Mouse (Mus musculus): ENCODE data around the gene Akap13.
"Not testable (repeated sequence)": the region's sequence is repeated elsewhere in the genome, so short reads cannot be mapped to it uniquely, and the experiment has no call there.

Akap13 gene

GRCm38 (mm10) chr7:75759992-75760514, 304.7 kb downstream of the Akap13 start:
- DNase-seq (ENCODE audit: low read depth, low spot score): no peak

DNA sequence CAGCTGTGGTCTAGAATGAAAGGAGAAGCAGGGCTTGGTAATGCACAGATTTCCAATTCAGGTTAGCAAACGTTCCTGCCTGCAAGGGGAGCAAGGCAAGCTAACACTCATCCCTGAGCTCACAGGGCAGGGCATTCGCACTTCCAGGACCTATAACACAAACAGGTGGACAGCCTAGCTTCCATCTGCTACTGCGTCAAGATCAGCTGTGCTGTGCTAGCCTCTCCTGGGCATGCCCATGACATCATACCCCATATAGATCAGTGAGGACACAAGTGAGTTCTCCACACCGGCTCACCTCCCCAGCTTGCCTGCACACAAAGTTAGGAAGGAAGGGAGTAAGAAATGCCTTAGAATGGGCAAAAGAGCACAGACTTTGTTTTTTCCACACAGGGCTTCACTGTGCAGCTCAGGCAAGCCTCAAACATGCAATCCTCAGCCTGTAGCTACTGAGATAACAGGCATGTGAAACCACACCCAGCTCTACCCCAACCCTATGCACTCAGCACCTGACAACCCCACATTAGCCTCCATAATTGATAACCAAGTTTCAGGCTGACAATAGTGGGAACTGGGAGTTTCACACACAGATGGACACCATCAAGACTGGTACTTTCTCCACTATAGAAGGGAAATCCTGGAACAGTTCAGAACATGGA, 305.5 kb downstream of the Akap13 start:
- not testable (repeated sequence) for DNase-seq (ENCODE audit: low read depth, low spot score)

DNA sequence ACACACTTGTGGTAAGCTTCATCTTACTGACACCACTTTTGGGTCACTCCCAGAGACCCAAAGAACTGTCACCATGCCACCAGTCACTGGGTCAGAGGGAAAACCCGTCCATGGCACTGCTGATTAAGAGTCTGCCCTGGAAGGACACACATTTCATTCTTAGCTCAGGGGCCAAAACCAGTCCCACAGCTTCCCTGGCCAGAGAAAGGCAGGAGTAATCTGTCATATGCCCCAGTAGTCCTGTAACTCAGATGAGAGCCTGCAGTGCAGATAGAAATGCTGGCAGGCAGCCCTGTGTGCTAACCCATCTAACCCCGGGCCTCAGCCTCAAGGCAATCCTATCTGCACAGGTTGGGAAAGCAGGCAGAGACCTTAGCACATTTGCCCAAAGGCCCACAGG, 306.9 kb downstream of the Akap13 start:
- not testable (repeated sequence) for DNase-seq (ENCODE audit: low read depth, low spot score)

DNA sequence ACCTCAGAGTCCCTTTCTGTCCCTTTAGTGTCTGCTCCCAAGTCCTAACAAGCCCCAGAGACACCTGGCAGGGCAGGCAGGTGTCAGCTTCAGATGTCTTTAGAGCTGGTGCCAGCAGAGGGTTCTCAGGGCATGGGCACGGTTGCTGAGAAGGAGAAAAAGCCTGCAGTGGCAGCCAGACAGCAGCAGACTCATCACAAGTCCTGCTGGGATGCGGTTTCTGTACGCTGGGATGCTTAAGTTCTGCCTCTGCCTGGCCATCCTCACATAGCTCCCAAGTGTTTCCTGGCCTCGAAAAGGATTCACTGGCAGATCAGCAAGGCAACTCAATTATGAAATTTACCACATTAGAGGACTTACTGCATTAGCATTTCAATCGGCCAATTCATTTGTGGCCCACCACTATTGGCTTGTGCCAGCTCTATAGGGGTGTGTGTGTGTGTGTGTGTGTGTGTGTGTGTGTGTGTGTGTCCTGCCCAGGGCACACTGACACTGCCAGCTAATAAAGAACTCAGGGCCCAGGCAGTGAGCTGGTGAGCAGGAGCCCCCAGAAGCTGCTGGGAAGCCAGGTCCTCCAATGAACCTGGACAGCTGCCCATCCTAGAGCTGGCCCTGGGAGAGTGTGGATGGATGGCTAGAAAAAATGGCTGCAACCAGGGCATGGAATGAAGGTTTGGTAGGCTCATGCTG, 311.9 kb downstream of the Akap13 start:
- not testable (repeated sequence) for DNase-seq (ENCODE audit: low read depth, low spot score)

DNA sequence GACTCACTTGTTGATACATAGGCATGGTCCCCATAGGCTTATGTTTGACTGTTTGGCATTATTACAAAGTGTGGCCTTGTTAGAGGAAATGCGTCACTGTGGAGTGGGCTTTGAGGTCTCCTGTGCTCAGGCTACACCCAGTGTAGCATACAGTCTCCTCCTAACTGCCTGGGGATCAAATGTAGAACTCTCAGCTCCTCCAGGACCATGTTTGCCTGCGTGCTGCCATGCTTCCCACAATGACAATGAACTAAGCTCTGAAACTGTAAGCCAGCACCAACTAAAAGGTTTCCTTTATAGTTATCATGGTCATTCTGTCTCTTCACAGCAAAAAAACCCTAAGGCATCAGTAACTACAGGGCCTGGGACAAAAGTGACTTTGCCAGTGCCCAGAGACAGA, 312.8 kb downstream of the Akap13 start:
- no peak for DNase-seq (ENCODE audit: low read depth, low spot score)

DNA sequence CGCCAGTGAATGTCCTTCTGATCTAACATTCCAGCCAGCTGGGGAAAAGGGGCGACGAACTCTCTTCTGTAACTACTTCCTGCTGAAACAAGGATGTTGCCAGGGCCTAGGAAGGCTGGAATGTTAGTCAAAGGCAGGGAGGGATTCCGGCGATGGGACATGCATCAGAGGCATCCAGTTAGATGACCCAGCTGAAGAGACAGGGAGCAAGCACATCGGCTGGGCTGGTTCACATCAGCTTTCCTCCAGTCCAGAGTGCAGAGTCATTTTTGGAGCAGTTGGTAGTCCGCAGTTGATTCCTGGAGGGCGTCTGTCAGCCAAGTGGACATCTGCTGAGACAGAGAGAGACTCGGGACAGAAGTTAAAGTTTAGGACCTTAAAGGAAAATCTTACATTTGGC, 314.6 kb downstream of the Akap13 start:
- DNase-seq (ENCODE audit: low read depth, low spot score): no peak

GRCm38 (mm10) chr7:75774095-75775078, 319.1 kb downstream of the Akap13 start:
- not testable (repeated sequence) for DNase-seq (ENCODE audit: low read depth, low spot score)

GRCm38 (mm10) chr7:75778053-75778452, 322.7 kb downstream of the Akap13 start:
- DNase-seq (ENCODE audit: low read depth, low spot score): no peak

DNA sequence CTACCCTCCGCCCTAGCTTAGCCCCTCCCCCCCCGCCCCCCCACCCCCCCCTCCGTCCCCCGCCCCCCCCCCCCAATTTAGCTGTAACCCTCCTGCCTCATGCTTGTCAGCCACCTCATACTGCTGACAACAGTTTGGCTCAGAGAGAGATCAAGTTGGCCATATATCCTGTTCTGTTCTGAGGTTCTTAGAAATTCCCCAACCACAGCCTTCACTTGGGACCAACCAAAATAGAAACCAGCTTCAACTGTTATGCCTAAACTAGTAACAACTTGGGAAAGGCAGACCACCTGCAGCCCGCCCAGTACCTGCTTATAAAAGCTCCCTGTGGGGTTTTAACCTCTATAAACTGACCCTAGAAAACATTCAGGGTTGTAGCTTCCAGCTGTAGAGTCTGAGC, 325.5 kb downstream of the Akap13 start:
- no peak for DNase-seq (ENCODE audit: low read depth, low spot score)

- no peak for DNase-seq (ENCODE audit: low read depth, low spot score)
Observed at GRCm38 (mm10) chr7:75781298-75781947, 326.1 kb downstream of the Akap13 start.

GRCm38 (mm10) chr7:75781948-75782722, 326.8 kb downstream of the Akap13 start:
- peak; percentile 87 for DNase-seq (ENCODE audit: low read depth, low spot score)

GRCm38 (mm10) chr7:75782723-75783011, 327.3 kb downstream of the Akap13 start:
- DNase-seq (ENCODE audit: low read depth, low spot score): no peak

DNA sequence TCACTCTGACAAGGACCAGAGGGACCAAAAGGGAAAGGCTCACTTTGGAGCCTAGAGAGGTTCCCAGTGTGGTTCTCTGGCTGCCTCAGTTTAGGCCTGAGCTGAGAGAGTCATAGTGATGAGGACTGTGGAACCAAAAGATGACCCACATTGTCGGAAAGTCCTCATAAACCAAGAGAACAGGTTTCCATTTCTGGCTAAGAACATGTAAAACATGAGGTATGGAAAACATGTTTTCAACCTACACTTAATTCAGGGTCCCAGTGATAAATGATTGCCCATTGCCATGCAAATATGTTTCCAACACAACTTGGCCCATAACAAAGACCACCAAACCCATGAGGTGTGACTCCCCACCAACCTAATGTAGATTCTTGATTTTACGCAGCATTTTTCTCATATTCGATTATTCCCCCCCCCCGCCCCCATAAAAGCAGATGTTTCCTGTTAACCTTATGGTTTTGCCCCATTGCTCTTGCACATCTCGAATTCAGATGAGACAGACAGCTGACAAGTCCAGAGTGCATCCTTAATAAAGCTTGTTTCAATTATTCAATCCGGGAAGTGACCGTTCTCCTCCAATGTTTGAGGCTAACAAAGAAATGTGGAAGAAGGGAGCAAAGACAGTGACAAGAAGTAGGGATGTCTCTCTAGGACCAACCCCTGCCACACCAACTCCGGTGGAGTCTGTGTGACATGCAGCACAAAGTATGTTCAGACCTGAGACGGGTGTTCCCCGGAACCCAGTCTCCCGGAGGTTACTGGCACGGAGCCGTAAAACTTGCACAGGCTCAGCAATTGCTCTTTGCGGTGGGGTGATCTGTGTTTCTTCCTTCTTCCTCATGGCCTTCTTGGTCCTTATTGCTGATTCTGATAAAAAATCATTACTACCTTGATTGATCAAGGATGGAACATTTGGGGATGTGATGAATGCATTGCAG, 330.3 kb downstream of the Akap13 start:
- no peak for DNase-seq (ENCODE audit: low read depth, low spot score)

GRCm38 (mm10) chr7:75786812-75787211, 331.5 kb downstream of the Akap13 start:
- DNase-seq (ENCODE audit: low read depth, low spot score): no peak

GRCm38 (mm10) chr7:75787371-75787770, 332.0 kb downstream of the Akap13 start:
- DNase-seq (ENCODE audit: low read depth, low spot score): no peak

GRCm38 (mm10) chr7:75788069-75788800, 332.9 kb downstream of the Akap13 start:
- DNase-seq (ENCODE audit: low read depth, low spot score): not testable (repeated sequence)

GRCm38 (mm10) chr7:75788801-75789135, 333.4 kb downstream of the Akap13 start:
- not testable (repeated sequence) for DNase-seq (ENCODE audit: low read depth, low spot score)

- no peak for DNase-seq (ENCODE audit: low read depth, low spot score)
Observed at GRCm38 (mm10) chr7:75789746-75790145, 334.4 kb downstream of the Akap13 start.

All from WW6 (cell line).